Mouse (Mus musculus) forebrain, embryonic 14.5 days (tissue): ENCODE results near the gene Ccdc80. TPM values are rescaled to one million over a fixed set of nuclear protein-coding genes. Genes with fewer than 3 reads are reported as not detected.

ENCODE experiments used
- ATAC-seq: fragments of 200-750 bp; cut with Nextera tagmentation; 2 replicates; pipeline ENCODE4 v1.8.0; 2017; ENCODE audit warnings: mild to moderate bottlenecking, moderate library complexity
- DNase-seq: peaks from one replicate; pipeline ENCODE4 v3.0.0-alpha.2; 2015; ENCODE audit warnings: low spot score
- H3K27ac ChIP-seq: fragments of 300-500 bp; sonication (generic); 2 replicates; pipeline ENCODE4 v1.5.1; 2014; ENCODE audit warnings: low read depth, mild to moderate bottlenecking, control low read depth, low read length, moderate library complexity
- H3K27me3 ChIP-seq: fragments of 300-500 bp; sonication (generic); replicated peaks from 2 replicates; pipeline ENCODE4 v1.6.1; 2014; ENCODE audit warnings: low read length, control low read depth, mixed read lengths; ENCODE audit not compliant: control insufficient read depth, insufficient read depth
- H3K36me3 ChIP-seq: fragments of 300-500 bp; sonication (generic); 2 replicates; pipeline ENCODE4 v1.6.1; 2014; ENCODE audit warnings: low read length, control low read depth; ENCODE audit not compliant: control insufficient read depth, insufficient read depth
- H3K4me1 ChIP-seq: fragments of 300-500 bp; sonication (generic); 2 replicates; pipeline ENCODE4 v1.6.1; 2014; ENCODE audit warnings: antibody characterized with exemption, low read length, control low read depth; ENCODE audit not compliant: control insufficient read depth, insufficient read depth
- H3K4me2 ChIP-seq: fragments of 300-500 bp; sonication (generic); 2 replicates; pipeline ENCODE4 v1.6.1; 2014; ENCODE audit warnings: mild to moderate bottlenecking, control low read depth, low read length
- H3K4me3 ChIP-seq: fragments of 300-500 bp; sonication (generic); 2 replicates; pipeline ENCODE4 v1.5.1; 2014; ENCODE audit warnings: low read depth, low read length, control low read depth
- H3K9ac ChIP-seq: fragments of 300-500 bp; sonication (generic); 2 replicates; pipeline ENCODE4 v1.6.1; 2014; ENCODE audit warnings: mild to moderate bottlenecking, low read length, control low read depth, moderate library complexity
- H3K9me3 ChIP-seq: fragments of 300-500 bp; sonication (generic); replicated peaks from 2 replicates; pipeline ENCODE4 v1.6.1; 2016; ENCODE audit warnings: low read length, control low read depth, mixed read lengths; ENCODE audit not compliant: control insufficient read depth
- WGBS: fragments of 180-500 bp; shearing (Covaris S2); extraction: QIAGEN DNeasy Blood & Tissue Kit; methylation state at CpG from one replicate; pipeline ENCODE4 v1.1.7; 2014; 5-methylcytosine and 5-hydroxymethylcytosine counted together
- polyA plus RNA-seq: library from polyadenylated mRNA; unstranded; fragments of >200 nt; fragmentation: Nextera tagmentation; extraction: Ambion mirVana; gene quantifications from 2 replicates; pipeline ENCODE4 v1.2.1, GENCODE M21; 2014

The Ccdc80 gene
- polyA plus RNA-seq, 1 experiment from 2014 or later, result 14.1 TPM

GRCm38 (mm10) chr16:45124230-45125203 is 31.3 kb downstream of the Ccdc80 start:
- H3K36me3 ChIP-seq, result no peaks in the 10 kb centered on the region
- H3K4me3 ChIP-seq, result no peak overlapping the region
- H3K9me3 ChIP-seq, result no peaks in the 10 kb centered on the region
- WGBS, result 74% methylated on average over 9 of the region's 9 CpGs
- no peak overlapping the region for H3K4me2 ChIP-seq
- H3K9ac ChIP-seq, result no peak overlapping the region
- no peak overlapping the region for H3K27ac ChIP-seq
- H3K27me3 ChIP-seq, result no peaks in the 10 kb centered on the region
- no peak for ATAC-seq
- DNase-seq, result no peak
- 0 out of 2 replicates have a peak, but pooled peaks cover 3% of the 10 kb centered on the region for H3K4me1 ChIP-seq

GRCm38 (mm10) chr16:45127936-45128710 is 34.9 kb downstream of the Ccdc80 start:
- WGBS, result 91% methylated on average over 2 of the region's 2 CpGs
- H3K9me3 ChIP-seq, result no peaks in the 10 kb centered on the region
- H3K27me3 ChIP-seq, result no peaks in the 10 kb centered on the region
- no peak overlapping the region for H3K27ac ChIP-seq
- H3K4me1 ChIP-seq, result no peaks in the 10 kb centered on the region
- no peaks in the 10 kb centered on the region for H3K36me3 ChIP-seq
- H3K4me2 ChIP-seq, result no peak overlapping the region
- no peak for ATAC-seq
- H3K4me3 ChIP-seq, result no peak overlapping the region
- no peak for DNase-seq
- no peak overlapping the region for H3K9ac ChIP-seq

- Histone ChIP-seq H3K27ac (no peak overlapping the region), H3K4me2 (no peak overlapping the region), H3K4me3 (no peak overlapping the region), H3K4me1 (no peaks in the 10 kb centered on the region), H3K9ac (no peak overlapping the region), H3K9me3 (no peaks in the 10 kb centered on the region), H3K27me3 (no peaks in the 10 kb centered on the region), H3K36me3 (peaks cover 59% of the 10 kb centered on the region)
- DNase-seq, result no peak
- no peak for ATAC-seq
- 95% methylated on average over 5 of the region's 5 CpGs for WGBS
Observed at GRCm38 (mm10) chr16:45141711-45142110, 48.5 kb downstream of the Ccdc80 start.

GRCm38 (mm10) chr16:45142565-45142964 is 49.4 kb downstream of the Ccdc80 start:
- 99% methylated on average over 5 of the region's 5 CpGs for WGBS
- H3K4me3 ChIP-seq, result no peak overlapping the region
- no peak for ATAC-seq

GRCm38 (mm10) chr16:45145119-45145518 is 51.9 kb downstream of the Ccdc80 start:
- no peak overlapping the region for H3K4me3 ChIP-seq
- H3K36me3 ChIP-seq, result peaks cover 78% of the 10 kb centered on the region
- H3K4me1 ChIP-seq, result no peaks in the 10 kb centered on the region
- DNase-seq, result no peak
- H3K9me3 ChIP-seq, result no peaks in the 10 kb centered on the region
- H3K9ac ChIP-seq, result no peak overlapping the region
- H3K27me3 ChIP-seq, result no peaks in the 10 kb centered on the region
- H3K27ac ChIP-seq, result no peak overlapping the region
- ATAC-seq, result no peak
- WGBS, result 97% methylated on average over 6 of the region's 6 CpGs
- no peak overlapping the region for H3K4me2 ChIP-seq

More at GRCm38 (mm10) chr16:45142565-45142964, 49.4 kb downstream of the Ccdc80 start:
- Histone ChIP-seq H3K4me2 (no peak overlapping the region), H3K9ac (no peak overlapping the region), H3K4me1 (no peaks in the 10 kb centered on the region), H3K36me3 (peaks cover 67% of the 10 kb centered on the region), H3K9me3 (no peaks in the 10 kb centered on the region), H3K27me3 (no peaks in the 10 kb centered on the region), H3K27ac (no peak overlapping the region)
- DNase-seq, result no peak

DNA sequence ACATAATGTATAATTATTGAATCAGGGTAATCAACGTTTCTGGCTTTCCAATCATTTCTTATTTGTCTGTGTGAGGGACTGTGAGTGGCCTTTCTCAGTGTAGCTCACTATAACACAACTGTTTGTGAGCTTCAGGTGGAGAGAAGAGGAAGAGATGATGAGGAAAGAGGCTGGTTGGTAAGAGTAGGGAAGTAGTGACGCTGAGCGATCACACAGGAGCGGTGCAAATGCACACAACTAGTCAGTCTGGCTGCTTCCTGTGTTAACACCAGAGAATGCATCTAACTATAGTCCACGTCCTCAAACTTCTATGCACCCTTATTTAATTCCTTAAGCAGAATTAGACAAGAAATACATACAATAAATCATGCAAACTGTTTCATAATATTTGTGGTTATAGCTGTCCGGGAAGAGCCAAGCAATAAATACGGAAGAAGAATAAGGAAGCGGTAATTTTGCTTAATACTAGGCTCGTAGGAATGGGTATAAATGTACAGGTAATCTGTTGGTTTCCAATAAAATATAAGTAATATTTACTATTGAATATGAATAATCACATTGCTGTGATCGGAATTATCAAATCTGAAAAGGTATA is 55.4 kb downstream of the Ccdc80 start:
- Histone ChIP-seq H3K4me2 (no peak overlapping the region), H3K4me1 (no peaks in the 10 kb centered on the region), H3K9me3 (no peaks in the 10 kb centered on the region), H3K27ac (no peak overlapping the region), H3K4me3 (no peak overlapping the region), H3K27me3 (no peaks in the 10 kb centered on the region), H3K9ac (no peak overlapping the region), H3K36me3 (peaks cover 75% of the 10 kb centered on the region)
- ATAC-seq, result no peak
- DNase-seq, result no peak
- 95% methylated on average over 10 of the region's 10 CpGs for WGBS

- peaks cover 32% of the 10 kb centered on the region for H3K36me3 ChIP-seq
- WGBS, result 81% methylated on average over 3 of the region's 3 CpGs
- DNase-seq, result no peak
- H3K4me3 ChIP-seq, result no peak overlapping the region
- H3K9me3 ChIP-seq, result no peaks in the 10 kb centered on the region
- no peak overlapping the region for H3K4me2 ChIP-seq
- H3K27ac ChIP-seq, result no peak overlapping the region
- ATAC-seq, result no peak
- no peaks in the 10 kb centered on the region for H3K27me3 ChIP-seq
- H3K4me1 ChIP-seq, result peaks cover 11% of the 10 kb centered on the region
- H3K9ac ChIP-seq, result no peak overlapping the region
Observed at GRCm38 (mm10) chr16:45154741-45155250, 61.6 kb downstream of the Ccdc80 start.

- H3K4me3 ChIP-seq, result peak overlapping the region; percentile 77
- peaks cover 13% of the 10 kb centered on the region for H3K4me1 ChIP-seq
- H3K9me3 ChIP-seq, result no peaks in the 10 kb centered on the region
- DNase-seq (peak; percentile 82), ATAC-seq (peak; percentile 76)
- WGBS, result under 1% methylated on average over 20 of the region's 20 CpGs
- H3K27ac ChIP-seq, result peak overlapping the region; percentile 86
- H3K4me2 ChIP-seq, result peak overlapping the region; percentile 61
- H3K36me3 ChIP-seq, result peaks cover 7% of the 10 kb centered on the region; the same call in 1 of the 2 replicates
- H3K27me3 ChIP-seq, result no peaks in the 10 kb centered on the region
- peak overlapping the region; percentile 79 for H3K9ac ChIP-seq
Observed at GRCm38 (mm10) chr16:45158136-45158521, 64.9 kb downstream of the Ccdc80 start.
